Mouse (Mus musculus) olfactory bulb, adult 2 months (tissue): ENCODE measurements around the gene Capn5.

Experiments used
- CTCF ChIP-seq: fragments of 200-500 bp; IDR thresholded peaks from 2 replicates; pipeline ENCODE4 v1.5.1; 2012; ENCODE audit warnings: low read depth, mild to moderate bottlenecking, low read length, moderate library complexity; ENCODE audit not compliant: insufficient read depth
- POLR2A ChIP-seq: fragments of 200-500 bp; IDR thresholded peaks from 2 replicates; pipeline ENCODE4 v1.6.1; 2012; ENCODE audit warnings: mild to moderate bottlenecking, low read depth, low read length, moderate library complexity; ENCODE audit not compliant: insufficient read depth

DNA sequence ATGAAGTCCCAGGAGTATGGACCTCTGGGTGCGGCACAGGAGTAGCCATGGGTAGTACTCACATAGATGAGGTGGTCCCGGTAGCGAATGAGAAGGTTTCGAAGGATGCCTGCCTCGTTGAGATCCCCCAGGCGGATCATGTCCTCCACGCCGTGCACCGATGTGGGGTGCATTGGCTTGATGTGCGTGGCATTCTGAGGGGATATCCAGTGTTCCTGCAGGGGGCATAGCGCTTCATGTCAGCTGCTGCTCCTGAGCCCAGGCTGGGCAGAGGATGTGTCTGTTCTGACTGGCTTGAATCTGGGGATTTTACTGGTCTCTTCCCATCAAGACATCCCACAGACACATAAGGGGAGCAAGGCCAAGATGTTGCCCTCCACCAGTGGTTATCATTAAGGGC lies 75.6 kb downstream of the Capn5 start:
- TF ChIP-seq CTCF: no peak
- no peak for TF ChIP-seq POLR2A
